Mouse (Mus musculus): Measurements from ENCODE around the gene Cdadc1. TPM values are rescaled to one million over a fixed set of nuclear protein-coding genes. Genes with fewer than 3 reads are reported as not detected.
"Not testable (repeated sequence)": the region's sequence is repeated elsewhere in the genome, so short reads cannot be mapped to it uniquely, and the experiment has no call there.

Gene Cdadc1
- total RNA-seq, 2 experiments from 2014 or later: 8.1 to 17.2 TPM

- ATAC-seq (replicated peaks; ENCODE audit: low FRiP score, poor library complexity, severe bottlenecking): no peak
These were observed 19.0 kb upstream of the Cdadc1 start for GRCm38 (mm10) chr14:59616802-59617201.

GRCm38 (mm10) chr14:59614149-59614548 lies 16.4 kb upstream of the Cdadc1 start:
- not testable (repeated sequence) for ATAC-seq (replicated peaks; ENCODE audit: low FRiP score, poor library complexity, severe bottlenecking)

DNA sequence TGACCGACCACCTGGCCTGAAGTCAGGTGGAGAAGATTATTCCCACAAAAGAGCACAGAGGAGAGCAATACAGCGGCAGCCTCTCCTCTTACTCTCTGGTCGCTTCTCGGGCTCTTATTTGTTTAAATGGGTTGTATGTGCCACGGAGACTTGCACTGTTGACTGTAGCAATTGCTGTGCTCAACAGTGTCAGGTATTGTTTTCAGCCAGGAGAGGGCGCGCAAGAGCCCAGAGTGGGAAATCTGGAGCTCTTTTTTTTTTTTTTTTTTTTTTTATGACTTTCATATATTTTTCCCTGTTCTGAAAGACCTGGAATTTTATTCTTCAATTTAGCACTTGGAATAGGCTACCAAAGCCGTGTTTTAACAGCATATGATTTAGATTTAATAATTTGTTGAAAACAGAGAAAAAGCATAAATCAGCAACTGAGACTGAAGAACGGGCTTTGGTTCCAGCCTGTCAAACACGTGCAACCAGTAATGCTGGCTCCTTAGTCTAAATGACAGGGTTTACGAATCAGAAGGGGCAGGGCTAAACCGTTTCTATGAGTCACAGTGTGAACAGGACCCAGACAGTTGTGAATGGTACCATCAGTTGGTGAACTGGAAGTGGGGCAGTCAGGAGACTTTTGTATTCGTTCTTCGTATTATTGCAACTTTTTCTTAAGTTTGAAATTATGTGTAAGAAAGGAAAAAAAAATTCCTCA lies 15.3 kb upstream of the Cdadc1 start:
- ATAC-seq (replicated peaks; ENCODE audit: low FRiP score, poor library complexity, severe bottlenecking): no peak

GRCm38 (mm10) chr14:59607021-59607420 lies 9.3 kb upstream of the Cdadc1 start:
- no peak for ATAC-seq (replicated peaks; ENCODE audit: low FRiP score, poor library complexity, severe bottlenecking)

- no peak for ATAC-seq (replicated peaks; ENCODE audit: low FRiP score, poor library complexity, severe bottlenecking)
These were observed 8.1 kb upstream of the Cdadc1 start for GRCm38 (mm10) chr14:59605671-59606353.

GRCm38 (mm10) chr14:59604002-59604645 lies 6.4 kb upstream of the Cdadc1 start:
- ATAC-seq (replicated peaks; ENCODE audit: low FRiP score, poor library complexity, severe bottlenecking): no peak

- ATAC-seq (replicated peaks; ENCODE audit: low FRiP score, poor library complexity, severe bottlenecking): no peak; the same call in 1 of the 2 replicates
These were observed 485 bp upstream of the Cdadc1 start for GRCm38 (mm10) chr14:59598260-59598627.

DNA sequence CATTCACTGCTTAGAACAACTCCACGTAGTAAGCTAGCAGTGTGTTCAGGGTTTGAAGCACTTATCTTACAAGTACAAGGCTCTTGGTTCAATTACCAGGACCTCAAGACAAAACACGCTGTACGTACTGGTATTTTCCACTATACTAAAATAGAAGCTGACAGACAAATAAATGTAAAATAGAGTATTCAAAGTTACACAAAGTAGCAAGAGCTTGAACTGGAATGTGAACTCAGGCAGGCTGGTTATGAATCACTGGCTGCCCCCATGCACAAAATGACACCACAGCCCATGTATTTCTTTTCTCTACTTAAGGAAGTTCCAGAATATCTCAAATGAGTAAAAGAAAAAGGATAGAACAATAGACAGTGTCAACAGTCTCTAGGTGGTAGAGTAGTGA lies 2.8 kb downstream of the Cdadc1 start:
- no peak for ATAC-seq (replicated peaks; ENCODE audit: low FRiP score, poor library complexity, severe bottlenecking)

DNA sequence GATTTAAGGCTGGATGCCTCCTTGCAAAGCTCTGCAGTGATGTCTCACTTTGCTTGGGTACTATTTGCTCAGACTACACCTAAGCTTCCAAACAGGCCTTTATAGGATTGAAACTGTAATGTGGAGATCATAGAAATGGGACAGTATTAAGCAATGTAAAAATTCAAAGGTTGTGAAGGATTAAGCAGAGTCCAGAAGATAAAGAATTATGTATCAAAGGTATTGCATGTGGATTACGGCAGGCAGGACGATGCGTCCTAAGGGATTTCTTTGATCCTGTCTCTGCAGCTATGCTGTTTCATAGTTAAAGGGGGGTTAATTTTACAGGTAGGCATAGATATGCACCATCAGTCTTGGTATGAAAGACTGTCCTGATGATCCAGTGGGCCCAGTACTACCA lies 5.2 kb downstream of the Cdadc1 start:
- no peak for ATAC-seq (replicated peaks; ENCODE audit: low FRiP score, poor library complexity, severe bottlenecking)

DNA sequence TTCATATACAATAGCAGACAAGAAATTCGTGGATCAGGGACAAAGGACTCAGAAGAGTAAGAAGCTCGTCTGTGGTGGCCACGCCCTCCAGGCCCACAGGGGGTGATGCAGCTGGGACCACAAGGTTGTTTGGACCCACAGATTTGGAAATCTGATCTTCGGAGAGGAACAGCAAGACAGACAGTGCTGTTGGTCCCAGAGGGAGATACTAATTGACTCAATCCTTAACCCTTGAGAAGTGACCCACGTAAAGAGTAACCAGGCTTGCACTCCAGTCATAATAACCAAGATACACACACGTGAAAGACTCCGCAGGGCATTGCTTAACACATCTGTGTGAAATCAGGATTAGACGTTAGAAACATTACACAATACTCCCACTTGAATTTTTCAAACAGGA lies 5.9 kb downstream of the Cdadc1 start:
- no peak for ATAC-seq (replicated peaks; ENCODE audit: low FRiP score, poor library complexity, severe bottlenecking)

- ATAC-seq (replicated peaks; ENCODE audit: low FRiP score, poor library complexity, severe bottlenecking): no peak
These were observed 7.1 kb downstream of the Cdadc1 start for GRCm38 (mm10) chr14:59590614-59591013.

DNA sequence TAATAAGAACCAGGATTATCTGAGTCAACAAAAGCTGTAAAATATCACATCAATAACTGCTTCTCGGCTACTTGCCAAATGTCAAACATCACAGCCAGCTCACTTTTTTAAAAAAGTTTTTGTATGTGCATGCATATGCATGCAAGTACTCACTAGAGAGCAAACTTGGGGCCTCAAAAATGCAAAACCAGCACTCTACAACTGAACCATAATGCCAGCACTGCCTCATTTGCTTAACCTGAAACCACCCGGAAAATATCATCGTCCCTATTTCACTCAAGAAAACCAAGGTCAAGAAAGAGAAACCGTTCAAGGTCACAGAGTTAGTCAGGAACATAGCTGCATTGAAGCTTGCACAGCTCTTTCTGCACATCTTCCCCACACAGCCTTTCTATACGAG lies 21.4 kb downstream of the Cdadc1 start:
- ATAC-seq (replicated peaks; ENCODE audit: low FRiP score, poor library complexity, severe bottlenecking): no peak

GRCm38 (mm10) chr14:59566756-59567155 lies 31.0 kb downstream of the Cdadc1 start:
- ATAC-seq (replicated peaks; ENCODE audit: low FRiP score, poor library complexity, severe bottlenecking): no peak

DNA sequence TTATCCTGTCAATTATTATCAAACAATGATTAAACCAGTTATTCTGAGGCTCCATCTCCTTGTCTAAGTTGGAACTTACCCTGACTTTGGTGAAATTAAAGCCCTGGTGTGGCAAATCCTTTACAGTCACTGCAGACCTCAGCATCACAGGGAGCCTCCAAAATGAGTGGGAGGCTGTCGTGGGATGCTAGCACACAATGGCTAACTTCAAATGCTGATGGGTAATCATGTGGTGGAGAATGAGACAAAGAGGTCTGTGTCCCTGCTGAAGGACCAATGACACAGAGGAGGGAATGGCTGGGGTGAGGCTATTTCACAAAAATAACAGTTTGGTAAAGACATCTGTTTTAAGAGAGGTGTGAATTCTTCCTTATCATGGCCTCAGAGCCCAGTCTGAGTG lies 39.9 kb downstream of the Cdadc1 start:
- ATAC-seq (replicated peaks; ENCODE audit: low FRiP score, poor library complexity, severe bottlenecking): no peak

- no peak for ATAC-seq (replicated peaks; ENCODE audit: low FRiP score, poor library complexity, severe bottlenecking)
These were observed 40.7 kb downstream of the Cdadc1 start for GRCm38 (mm10) chr14:59557071-59557470.

- no peak for ATAC-seq (replicated peaks; ENCODE audit: low FRiP score, poor library complexity, severe bottlenecking)
These were observed 41.7 kb downstream of the Cdadc1 start for GRCm38 (mm10) chr14:59555928-59556531.

DNA sequence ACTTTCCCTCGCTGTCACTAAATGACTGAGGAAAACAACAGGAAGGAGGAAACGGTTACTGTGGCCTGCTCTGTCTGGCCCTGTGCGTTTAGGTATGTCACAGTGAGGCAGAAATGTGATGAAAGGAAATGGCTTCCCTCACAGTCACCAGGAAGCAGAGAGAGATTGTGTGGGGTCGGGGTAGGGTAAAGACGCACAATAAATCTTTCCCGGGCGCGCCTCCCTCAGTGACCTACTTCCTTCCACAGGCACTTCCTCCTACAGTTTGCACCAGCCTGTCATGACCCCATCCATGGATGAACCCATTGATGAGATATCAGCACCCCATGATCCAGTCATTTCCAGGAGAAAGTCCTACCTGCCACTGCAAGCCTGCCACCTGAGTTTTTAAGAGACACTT lies 42.7 kb downstream of the Cdadc1 start:
- no peak for ATAC-seq (replicated peaks; ENCODE audit: low FRiP score, poor library complexity, severe bottlenecking)

DNA sequence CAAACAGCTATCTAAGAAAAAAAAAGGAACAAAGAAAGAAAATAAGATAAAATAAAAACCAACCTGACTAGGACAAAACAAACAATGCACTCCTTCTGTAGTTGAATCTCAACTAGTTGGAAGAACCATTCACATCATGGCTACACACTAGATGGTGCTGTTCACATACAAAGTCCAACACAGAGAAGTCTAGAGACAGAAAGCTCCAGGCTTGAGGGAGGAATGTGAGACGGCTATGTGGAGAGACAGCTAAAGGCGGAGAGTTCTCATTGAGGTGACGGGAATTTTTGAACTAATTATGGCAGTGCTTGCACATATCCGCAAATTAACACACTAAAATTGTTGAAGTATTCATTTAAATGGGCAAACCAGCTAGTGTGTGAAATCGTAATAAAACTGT lies 43.7 kb downstream of the Cdadc1 start:
- ATAC-seq (replicated peaks; ENCODE audit: low FRiP score, poor library complexity, severe bottlenecking): no peak

DNA sequence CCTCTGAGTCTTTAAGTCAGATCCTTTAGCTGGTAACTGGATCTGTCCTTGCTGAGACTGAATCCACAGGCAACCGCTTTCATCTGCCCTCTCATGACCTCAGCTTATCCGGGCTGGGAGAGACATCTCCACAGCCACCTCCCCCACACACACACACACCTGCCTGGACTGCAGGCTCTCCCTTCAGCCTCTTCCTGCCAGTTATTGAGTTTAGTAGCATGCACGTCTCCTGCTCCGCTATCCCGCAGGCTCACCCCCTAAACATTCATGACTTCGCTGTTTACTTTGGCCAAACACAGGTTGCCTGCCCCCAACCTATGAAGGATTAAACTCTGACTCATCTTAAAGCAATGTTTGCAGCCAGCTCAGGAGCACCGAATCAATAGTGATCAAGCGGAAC lies 45.8 kb downstream of the Cdadc1 start:
- no peak for ATAC-seq (replicated peaks; ENCODE audit: low FRiP score, poor library complexity, severe bottlenecking)

DNA sequence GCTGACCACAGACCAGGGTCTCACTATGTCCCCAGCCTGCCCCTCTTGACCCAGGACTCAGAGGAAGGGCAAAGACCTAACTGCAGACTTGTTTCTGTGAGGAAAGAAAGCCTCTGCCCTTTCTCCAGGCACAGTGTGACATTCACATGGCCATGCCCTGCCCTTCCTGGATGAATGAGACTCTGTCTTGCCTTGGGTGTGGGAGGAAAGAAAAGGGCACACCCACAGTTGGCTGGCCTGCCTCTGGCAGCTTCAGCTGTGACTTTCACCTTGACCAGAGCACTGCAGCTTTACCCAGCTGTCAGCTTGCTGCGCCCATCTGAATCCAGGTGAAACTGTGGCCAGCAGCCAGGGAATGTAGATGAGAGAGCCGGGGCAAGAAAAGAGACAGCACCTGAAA lies 46.9 kb downstream of the Cdadc1 start:
- ATAC-seq (replicated peaks; ENCODE audit: low FRiP score, poor library complexity, severe bottlenecking): no peak

DNA sequence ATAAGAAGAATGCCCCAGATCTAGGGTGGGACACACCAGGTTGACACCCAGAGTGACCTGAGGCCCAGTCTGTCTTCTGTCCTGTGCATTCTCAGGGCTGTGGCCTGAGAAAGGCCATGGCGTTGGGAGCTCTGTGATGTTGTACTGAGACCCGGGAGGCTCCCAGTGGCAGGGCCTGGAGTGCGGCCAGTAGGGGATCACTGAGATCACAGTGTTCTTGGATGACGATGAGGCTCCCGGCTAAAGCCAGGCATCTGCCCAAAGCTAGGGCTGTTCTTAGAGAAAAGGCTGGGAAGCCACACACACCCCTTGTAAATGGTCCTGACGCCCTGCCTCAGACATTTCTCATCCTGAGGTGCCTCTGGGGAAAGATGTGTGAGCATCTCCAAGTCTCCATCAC lies 48.7 kb downstream of the Cdadc1 start:
- ATAC-seq (replicated peaks; ENCODE audit: low FRiP score, poor library complexity, severe bottlenecking): no peak

All from erythroid progenitor cell, adult 5-6 weeks (primary cell).